Mouse (Mus musculus) liver, embryonic 14.5 days (tissue): ENCODE data around the gene Ttbk2. TPM values are rescaled to one million over a fixed set of nuclear protein-coding genes. Genes with fewer than 3 reads are reported as not detected.
A peak's percentile ranks its signal among the peaks of the same experiment; 100 is the strongest.

Source experiments
- ATAC-seq: fragments of 200-750 bp; cut with Nextera tagmentation; 2 replicates; pipeline ENCODE4 v1.8.0; 2017; ENCODE audit warnings: moderate number of reproducible peaks, mild to moderate bottlenecking, moderate library complexity; ENCODE audit not compliant: insufficient read depth
- DNase-seq, 3 experiments: peaks; one replicate each; pipeline ENCODE4 v3.0.0-alpha.2; 2012 to 2013; ENCODE audit warnings: low read depth in 3 of 3, low spot score in 3 of 3
- H3K27ac ChIP-seq: fragments of 300-500 bp; sonication (generic); 2 replicates; pipeline ENCODE4 v1.5.1; 2014; ENCODE audit warnings: moderate library complexity, mild to moderate bottlenecking, control low read depth, inconsistent platforms
- H3K27me3 ChIP-seq: fragments of 300-500 bp; sonication (generic); 2 replicates; pipeline ENCODE4 v1.6.1; 2014; ENCODE audit warnings: mild to moderate bottlenecking, low read length, moderate library complexity; ENCODE audit not compliant: control insufficient read depth, insufficient read depth
- H3K36me3 ChIP-seq: fragments of 300-500 bp; sonication (generic); replicated peaks from 2 replicates; pipeline ENCODE4 v1.6.1; 2014; ENCODE audit warnings: low read depth; ENCODE audit not compliant: control insufficient read depth, insufficient read depth
- H3K4me1 ChIP-seq, 2 experiments: fragments of 200-500 bp in 1 of 2; fragments of 300-500 bp in 1 of 2; sonication (generic) in 1 of 2; replicated peaks; 2 replicates each; pipeline ENCODE4 v1.6.1; 2012 to 2014; ENCODE audit warnings: antibody characterized with exemption in 1 of 2, inconsistent platforms in 1 of 2, low read length in 1 of 2; ENCODE audit not compliant: control insufficient read depth in 2 of 2, insufficient read depth in 2 of 2
- H3K4me2 ChIP-seq: fragments of 300-500 bp; sonication (generic); 2 replicates; pipeline ENCODE4 v1.6.1; 2014; ENCODE audit warnings: low read depth, mild to moderate bottlenecking, control low read depth, moderate library complexity
- H3K4me3 ChIP-seq, 2 experiments: fragments of 200-500 bp in 1 of 2; fragments of 300-500 bp in 1 of 2; sonication (generic) in 1 of 2; 2 replicates each; pipeline ENCODE4 v1.5.1; 2012 to 2014; ENCODE audit warnings: low read depth in 2 of 2, low read length in 2 of 2, mild to moderate bottlenecking in 2 of 2, control low read depth in 1 of 2, inconsistent platforms in 1 of 2, moderate library complexity in 1 of 2; ENCODE audit not compliant: insufficient read depth in 1 of 2
- H3K9ac ChIP-seq: fragments of 300-500 bp; sonication (generic); replicated peaks from 2 replicates; pipeline ENCODE4 v1.6.1; 2014; ENCODE audit warnings: mild to moderate bottlenecking, control low read depth, moderate library complexity
- H3K9me3 ChIP-seq: fragments of 300-500 bp; sonication (generic); 2 replicates; pipeline ENCODE4 v1.6.1; 2016; ENCODE audit warnings: low read length, mixed read lengths; ENCODE audit not compliant: control insufficient read depth
- CTCF ChIP-seq: IDR thresholded peaks from 2 replicates; pipeline ENCODE4 v1.5.1; 2016; ENCODE audit warnings: antibody characterized with exemption, low read depth, control low read depth
- EP300 ChIP-seq: IDR thresholded peaks from 2 replicates; pipeline ENCODE4 v1.6.1; 2016; ENCODE audit warnings: antibody characterized with exemption, low read depth
- WGBS: fragments of 180-500 bp; shearing (Covaris S2); extraction: QIAGEN DNeasy Blood & Tissue Kit; methylation state at CpG from one replicate; pipeline ENCODE4 v1.1.7; 2014; ENCODE audit not compliant: insufficient replicate concordance; 5-methylcytosine and 5-hydroxymethylcytosine counted together
- polyA plus RNA-seq, 2 experiments: library from polyadenylated mRNA; depleted of rRNA in 1 of 2; stranded (reverse) in 1 of 2; unstranded in 1 of 2; fragments of >200 nt; fragmentation: Nextera tagmentation in 1 of 2; extraction: Ambion mirVana in 1 of 2; gene quantifications; 2 replicates each; pipeline versions ENCODE4 v1.2.1 to v1.2.3; 2012 to 2014

Ttbk2 gene
- polyA plus RNA-seq, 2 experiments: 0.42 to 0.81 TPM

DNA sequence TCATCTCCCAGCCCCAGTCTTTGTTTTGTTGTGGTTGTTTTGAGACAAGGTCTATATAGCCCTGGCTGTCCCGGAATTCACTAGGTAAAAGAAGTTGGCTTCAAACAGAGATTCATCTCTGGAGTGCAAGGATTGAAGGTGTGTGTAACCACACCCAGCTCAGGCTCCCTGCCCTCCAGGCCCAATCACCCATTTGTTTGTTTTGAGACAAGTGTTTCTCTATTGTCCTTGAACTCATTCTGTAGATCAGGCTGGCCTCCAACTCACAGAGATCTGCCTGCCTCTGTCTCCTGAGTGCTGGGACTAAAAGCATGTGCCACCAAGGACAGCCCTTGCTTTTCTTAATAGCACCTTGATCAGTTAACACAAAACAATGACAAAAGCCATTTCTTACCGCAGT lies 102.4 kb downstream of the Ttbk2 start:
- 66% methylated on average over 2 of the region's 2 CpGs for WGBS
- DNase-seq (no peak), ATAC-seq (no peak)
- Histone ChIP-seq H3K9ac (no peak overlapping the region), H3K4me2 (no peak overlapping the region), H3K4me3 (no peak overlapping the region), H3K27ac (no peak overlapping the region), H3K4me1 (no peaks in the 10 kb centered on the region; a peak in 1 of 4 replicates), H3K27me3 (no peaks in the 10 kb centered on the region), H3K36me3 (no peaks in the 10 kb centered on the region), H3K9me3 (no peaks in the 10 kb centered on the region)
- no peak for TF ChIP-seq CTCF
- TF ChIP-seq EP300: no peak

DNA sequence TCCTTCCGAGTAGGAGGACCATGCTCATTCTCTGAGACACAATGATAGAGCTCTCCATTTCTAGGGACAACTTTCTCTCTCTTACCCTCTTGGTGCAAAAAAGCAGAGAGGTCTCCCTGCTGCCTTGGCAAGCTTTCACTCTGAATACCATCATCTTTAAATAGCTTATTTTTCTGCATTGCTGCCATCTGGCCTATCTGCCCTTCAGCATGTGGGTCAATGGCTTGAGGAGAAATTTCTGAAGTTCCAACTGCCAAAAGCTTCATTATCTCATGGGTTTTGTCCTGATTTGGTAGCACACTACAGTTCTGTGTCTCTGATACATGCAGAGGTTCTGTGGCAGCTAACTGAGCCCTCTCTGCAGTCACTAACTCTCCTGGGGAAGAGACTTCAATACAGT lies 104.9 kb downstream of the Ttbk2 start:
- ATAC-seq (no peak), DNase-seq (no peak)
- H3K27me3 ChIP-seq: no peaks in the 10 kb centered on the region
- no peaks in the 10 kb centered on the region; a peak in 1 of 4 replicates for H3K4me1 ChIP-seq
- 86% methylated on average over 1 of the region's 1 CpGs for WGBS
- H3K4me2 ChIP-seq: no peak overlapping the region
- no peaks in the 10 kb centered on the region for H3K9me3 ChIP-seq
- H3K9ac ChIP-seq: no peak overlapping the region
- no peak overlapping the region for H3K27ac ChIP-seq
- H3K36me3 ChIP-seq: no peaks in the 10 kb centered on the region
- H3K4me3 ChIP-seq: no peak overlapping the region
- TF ChIP-seq CTCF (no peak), EP300 (no peak)

DNA sequence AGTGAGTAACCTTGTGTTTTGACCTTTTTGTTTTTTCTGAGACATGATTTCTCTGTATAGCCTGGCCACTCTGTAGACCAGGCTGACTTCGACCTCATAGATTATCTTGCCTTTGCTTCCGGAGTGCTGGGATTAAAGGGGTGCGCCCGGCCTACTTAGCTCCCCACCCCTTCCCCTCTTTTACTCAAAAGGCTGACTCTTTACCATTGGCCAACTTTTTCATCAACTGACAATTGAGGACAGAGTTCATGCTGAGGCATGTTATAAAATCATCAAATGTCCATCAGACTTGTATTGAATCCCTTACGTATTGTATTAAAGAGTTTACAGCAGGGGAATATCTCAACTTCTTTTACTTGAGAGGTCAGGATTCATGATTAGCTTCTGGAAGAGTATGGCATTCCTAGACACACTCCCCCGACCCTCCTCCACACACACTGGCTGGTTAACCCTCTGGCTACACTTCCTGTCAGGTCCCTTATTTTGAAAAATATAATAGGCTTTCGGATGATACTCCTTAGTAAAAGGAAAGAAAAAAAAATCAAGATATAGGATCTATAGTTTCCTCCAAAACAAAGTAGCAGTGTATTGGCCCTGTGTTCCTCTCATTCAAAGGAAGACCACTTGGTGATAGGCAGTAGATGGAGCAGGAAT lies 118.4 kb downstream of the Ttbk2 start:
- ATAC-seq (no peak), DNase-seq (peak in 1 of 3 experiments; percentile 24)
- H3K36me3 ChIP-seq: peaks cover 24% of the 10 kb centered on the region
- 15% methylated on average over 7 of the region's 7 CpGs for WGBS
- TF ChIP-seq CTCF (no peak), EP300 (no peak)
- peak overlapping the region; percentile 53 for H3K9ac ChIP-seq
- peak overlapping the region; percentile 32 to 100 for H3K4me3 ChIP-seq
- peak overlapping the region; percentile 69 for H3K4me2 ChIP-seq
- H3K9me3 ChIP-seq: no peaks in the 10 kb centered on the region
- H3K4me1 ChIP-seq: peaks cover 19% of the 10 kb centered on the region in 2 experiments
- H3K27ac ChIP-seq: peak overlapping the region; percentile 88
- no peaks in the 10 kb centered on the region for H3K27me3 ChIP-seq

DNA sequence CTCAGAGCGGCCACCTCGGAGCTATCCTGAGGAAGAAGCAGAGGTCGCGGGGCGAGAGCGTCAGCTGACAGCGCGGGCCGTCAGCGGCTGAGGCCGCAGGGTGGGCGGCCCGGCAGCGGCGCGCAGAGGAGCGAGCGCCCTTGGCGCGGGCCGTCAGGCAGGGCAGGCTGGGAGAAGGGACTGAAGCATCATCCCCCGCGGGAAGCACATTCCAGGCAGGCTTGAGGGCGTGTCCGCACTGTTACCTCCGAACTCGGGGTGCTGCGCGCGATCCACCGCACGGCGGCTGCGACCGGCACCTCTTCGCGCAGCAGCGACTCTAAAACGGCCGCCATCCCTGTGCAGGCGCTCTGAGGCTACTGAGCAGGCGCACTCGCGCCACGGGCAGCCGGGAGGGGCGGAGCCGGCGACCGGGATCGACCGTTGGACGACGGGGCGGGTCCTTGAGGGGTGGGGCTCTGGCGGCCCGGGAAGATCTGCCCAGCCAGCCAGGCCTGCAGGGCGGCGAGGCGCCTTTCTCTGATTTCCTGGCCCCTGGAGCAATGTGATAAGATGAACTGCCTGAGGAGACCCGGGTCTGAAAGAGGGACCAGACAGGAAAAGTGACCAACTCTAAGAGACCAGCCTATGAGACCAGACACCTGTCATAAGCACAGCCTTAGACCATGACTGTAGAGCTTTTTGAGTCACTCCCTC lies 119.1 kb downstream of the Ttbk2 start:
- peaks cover 31% of the 10 kb centered on the region for H3K36me3 ChIP-seq
- peak overlapping the region; percentile 88 for H3K27ac ChIP-seq
- no peaks in the 10 kb centered on the region for H3K27me3 ChIP-seq
- peak overlapping the region; percentile 99 for H3K9ac ChIP-seq
- DNase-seq: peak; percentile 90
- under 1% methylated on average over 61 of the region's 61 CpGs for WGBS
- H3K4me3 ChIP-seq: peak overlapping the region; percentile 85 to 100
- ATAC-seq: peak; percentile 97
- TF ChIP-seq EP300 (peak; percentile 74), CTCF (peak; percentile 43)
- peak overlapping the region; percentile 69 for H3K4me2 ChIP-seq
- peaks cover 19% of the 10 kb centered on the region in 2 experiments for H3K4me1 ChIP-seq
- no peaks in the 10 kb centered on the region for H3K9me3 ChIP-seq

DNA sequence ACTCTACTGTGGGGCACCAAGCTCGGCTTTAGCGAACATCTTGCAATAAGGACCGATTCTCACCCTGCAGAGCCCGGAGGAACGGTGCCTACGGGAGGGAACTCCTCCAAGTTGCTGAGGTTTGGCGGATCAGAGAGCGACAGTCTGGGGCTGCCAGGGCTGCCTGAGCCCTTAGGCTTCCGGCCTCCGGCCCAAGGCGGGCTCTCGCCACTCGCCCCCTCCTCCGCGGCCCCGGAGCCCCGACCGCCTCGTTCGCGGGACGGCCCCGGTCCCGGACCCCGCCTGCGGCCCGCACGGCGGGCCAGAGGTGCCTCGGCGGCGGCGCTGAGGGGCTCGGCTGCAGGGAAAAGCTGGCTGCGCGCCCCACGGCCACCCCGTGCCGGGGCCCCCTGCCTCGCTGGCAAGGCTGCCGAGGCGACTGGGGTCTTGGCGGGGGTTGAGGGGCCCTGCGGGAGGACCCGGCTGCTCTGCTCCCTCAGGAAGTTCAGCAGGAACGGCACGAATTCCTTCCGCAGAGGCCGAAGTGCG lies 119.7 kb downstream of the Ttbk2 start:
- peak overlapping the region; percentile 99 for H3K9ac ChIP-seq
- H3K4me2 ChIP-seq: peak overlapping the region; percentile 69
- H3K4me1 ChIP-seq: peaks cover 19% of the 10 kb centered on the region in 2 experiments
- DNase-seq (no peak), ATAC-seq (peak; percentile 8; the same call in 1 of the 2 replicates)
- H3K36me3 ChIP-seq: peaks cover 37% of the 10 kb centered on the region
- H3K9me3 ChIP-seq: no peaks in the 10 kb centered on the region
- under 1% methylated on average over 50 of the region's 50 CpGs for WGBS
- H3K27me3 ChIP-seq: no peaks in the 10 kb centered on the region
- TF ChIP-seq CTCF (no peak), EP300 (no peak)
- peak overlapping the region; percentile 88 for H3K27ac ChIP-seq
- H3K4me3 ChIP-seq: peak overlapping the region; percentile 85 to 100
